Mouse (Mus musculus) CH12.LX (cell line): Measurements from ENCODE around the gene Tnrc6b. TPM values are rescaled to one million over a fixed set of nuclear protein-coding genes. Genes with fewer than 3 reads are reported as not detected.

Source experiments
- DNase-seq: peaks from one replicate; pipeline ENCODE4 v3.0.0-alpha.2; 2013; ENCODE audit errors: extremely low read depth
- H3K27ac ChIP-seq: 2 replicates; pipeline ENCODE4 v1.5.1; 2012; ENCODE audit warnings: low read depth, mild to moderate bottlenecking, control low read depth, moderate library complexity; ENCODE audit not compliant: insufficient read depth
- H3K27me3 ChIP-seq: replicated peaks from 2 replicates; pipeline ENCODE3; 2012; ENCODE audit warnings: inconsistent platforms
- H3K36me3 ChIP-seq, 2 experiments: replicated peaks in 1 of 2; 2 replicates each; pipeline versions ENCODE3 to v1.6.1; 2012; ENCODE audit warnings: inconsistent platforms in 1 of 2, low read length in 1 of 2, mild to moderate bottlenecking in 1 of 2, mixed read lengths in 1 of 2, moderate library complexity in 1 of 2; ENCODE audit not compliant: control insufficient read depth in 1 of 2, insufficient read depth in 1 of 2
- H3K4me1 ChIP-seq, 2 experiments: 2 replicates each; pipeline ENCODE4 v1.6.1; 2012; ENCODE audit warnings: inconsistent platforms in 1 of 2, moderate library complexity in 1 of 2; ENCODE audit not compliant: insufficient read depth in 2 of 2, control insufficient read depth in 1 of 2
- H3K4me2 ChIP-seq: 2 replicates; pipeline ENCODE4 v1.6.1; 2012; ENCODE audit warnings: low read depth, mild to moderate bottlenecking, control low read depth; ENCODE audit not compliant: poor library complexity, insufficient read depth, severe bottlenecking
- H3K4me3 ChIP-seq, 3 experiments: fragments of 150-350 bp in 1 of 3; sonication (generic) in 1 of 3; replicated peaks in 1 of 3; 2 replicates each; pipeline versions ENCODE3 to v1.5.1; 2011 to 2012; ENCODE audit warnings: low read depth in 2 of 3, low read length in 2 of 3, mild to moderate bottlenecking in 2 of 3, moderate library complexity in 2 of 3, control low read depth in 1 of 3, improper control_type of control experiment in 1 of 3, inconsistent platforms in 1 of 3, mixed read lengths in 1 of 3; ENCODE audit not compliant: poor library complexity in 1 of 3
- H3K79me2 ChIP-seq: replicated peaks from 2 replicates; pipeline ENCODE4 v1.6.1; 2012; ENCODE audit warnings: mild to moderate bottlenecking, moderate library complexity; ENCODE audit not compliant: control insufficient read depth, poor library complexity, insufficient read depth, severe bottlenecking; ENCODE audit errors: extremely low read depth
- H3K9ac ChIP-seq: 2 replicates; pipeline ENCODE4 v1.6.1; 2012; ENCODE audit warnings: low read depth, mild to moderate bottlenecking, control low read depth, moderate library complexity; ENCODE audit not compliant: insufficient read depth
- H3K9me3 ChIP-seq: replicated peaks from 2 replicates; pipeline ENCODE3; 2012; ENCODE audit warnings: low read length, inconsistent platforms, mixed read lengths
- BHLHE40 ChIP-seq: IDR thresholded peaks from 2 replicates; pipeline ENCODE4 v1.6.1; 2011; ENCODE audit warnings: mild to moderate bottlenecking, low read depth, low read length, improper control_type of control experiment
- CHD2 ChIP-seq: IDR thresholded peaks from 2 replicates; pipeline ENCODE4 v1.6.1; 2011; ENCODE audit warnings: low read length, improper control_type of control experiment
- E2F4 ChIP-seq: IDR thresholded peaks from 2 replicates; pipeline ENCODE4 v1.6.1; 2011; ENCODE audit warnings: low read depth, low read length, improper control_type of control experiment; ENCODE audit not compliant: insufficient replicate concordance
- ELF1 ChIP-seq: IDR thresholded peaks from 2 replicates; pipeline ENCODE4 v1.6.1; 2014; ENCODE audit warnings: low read depth, mild to moderate bottlenecking, inconsistent platforms, low read length, improper control_type of control experiment
- EP300 ChIP-seq: IDR thresholded peaks from 2 replicates; pipeline ENCODE4 v1.6.1; 2011; ENCODE audit warnings: low read length, improper control_type of control experiment
- ETS1 ChIP-seq: conservative IDR thresholded peaks from 2 replicates; pipeline ENCODE4 v1.6.1; 2012; ENCODE audit warnings: low read depth, mild to moderate bottlenecking, inconsistent platforms, low read length, improper control_type of control experiment, moderate library complexity
- GABPA ChIP-seq: IDR thresholded peaks from 2 replicates; pipeline ENCODE4 v1.6.1; 2012; ENCODE audit warnings: low read depth, low read length, improper control_type of control experiment, inconsistent platforms; ENCODE audit not compliant: insufficient replicate concordance
- IRF4 ChIP-seq: IDR thresholded peaks from 2 replicates; pipeline ENCODE4 v1.6.1; 2014; ENCODE audit warnings: low read depth, mild to moderate bottlenecking, inconsistent platforms, low read length, improper control_type of control experiment
- JUN ChIP-seq: IDR thresholded peaks from 2 replicates; pipeline ENCODE4 v1.6.1; 2011; ENCODE audit warnings: low read depth, mild to moderate bottlenecking, low read length, improper control_type of control experiment, moderate library complexity; ENCODE audit not compliant: insufficient read depth
- JUND ChIP-seq: conservative IDR thresholded peaks from 2 replicates; pipeline ENCODE4 v1.6.1; 2011; ENCODE audit warnings: low read depth, low read length, improper control_type of control experiment
- KAT2A ChIP-seq: IDR thresholded peaks from 2 replicates; pipeline ENCODE4 v1.6.1; 2012; ENCODE audit warnings: low read length, improper control_type of control experiment, inconsistent platforms; ENCODE audit not compliant: insufficient replicate concordance
- MEF2A ChIP-seq: IDR thresholded peaks from 2 replicates; pipeline ENCODE4 v1.6.1; 2014; ENCODE audit warnings: low read depth, mild to moderate bottlenecking, inconsistent platforms, low read length, improper control_type of control experiment, borderline replicate concordance
- MXI1 ChIP-seq: IDR thresholded peaks from 2 replicates; pipeline ENCODE4 v1.6.1; 2011; ENCODE audit warnings: mild to moderate bottlenecking, low read depth, low read length, improper control_type of control experiment
- MYC ChIP-seq: IDR thresholded peaks from 2 replicates; pipeline ENCODE4 v1.6.1; 2011; ENCODE audit warnings: low read depth, mild to moderate bottlenecking, improper control_type of control experiment, low read length
- POLR2A ChIP-seq: IDR thresholded peaks from 2 replicates; pipeline ENCODE4 v1.6.1; 2011; ENCODE audit warnings: low read depth, mild to moderate bottlenecking, improper control_type of control experiment, low read length
- POLR2AphosphoS2 ChIP-seq: IDR thresholded peaks from 2 replicates; pipeline ENCODE4 v1.6.1; 2011; ENCODE audit warnings: low read depth, low read length, improper control_type of control experiment
- RCOR1 ChIP-seq: conservative IDR thresholded peaks from 2 replicates; pipeline ENCODE4 v1.6.1; 2012; ENCODE audit warnings: low read depth, mild to moderate bottlenecking, inconsistent platforms, low read length, improper control_type of control experiment
- SIN3A ChIP-seq: IDR thresholded peaks from 2 replicates; pipeline ENCODE4 v1.6.1; 2012; ENCODE audit warnings: low read length, improper control_type of control experiment, inconsistent platforms
- SMC3 ChIP-seq: IDR thresholded peaks from 2 replicates; pipeline ENCODE4 v1.6.1; 2011; ENCODE audit warnings: low read depth, low read length, improper control_type of control experiment
- TBP ChIP-seq: conservative IDR thresholded peaks from 2 replicates; pipeline ENCODE4 v1.6.1; 2011; ENCODE audit warnings: low read depth, low read length, improper control_type of control experiment
- TCF12 ChIP-seq: IDR thresholded peaks from 2 replicates; pipeline ENCODE4 v1.6.1; 2014; ENCODE audit warnings: low read depth, mild to moderate bottlenecking, inconsistent platforms, low read length, improper control_type of control experiment
- UBTF ChIP-seq: IDR thresholded peaks from 2 replicates; pipeline ENCODE4 v1.6.1; 2012; ENCODE audit warnings: low read depth, mild to moderate bottlenecking, inconsistent platforms, low read length, improper control_type of control experiment, moderate library complexity
- ZC3H11A ChIP-seq: IDR thresholded peaks from 2 replicates; pipeline ENCODE4 v1.6.1; 2012; ENCODE audit warnings: low read depth, mild to moderate bottlenecking, inconsistent platforms, low read length, improper control_type of control experiment
- ZMIZ1 ChIP-seq: IDR thresholded peaks from 2 replicates; pipeline ENCODE4 v1.6.1; 2012; ENCODE audit warnings: low read depth, mild to moderate bottlenecking, inconsistent platforms, low read length, improper control_type of control experiment
- ZNF384 ChIP-seq: IDR thresholded peaks from 2 replicates; pipeline ENCODE4 v1.6.1; 2012; ENCODE audit warnings: low read depth, low read length, improper control_type of control experiment, inconsistent platforms
- dilution Hi-C: fragments of 300-500 bp; cut with MboI; formaldehyde crosslinking; loops from 2 replicates; pipeline ENCODE4 v1.14.3; 2020; ENCODE audit warnings: low sequenced_read_pairs; ENCODE audit not compliant: extremely low pct_unique_long_range_greater_than_20kb, extremely low pct_ligation_motif_present
- in situ Hi-C: fragments of 300-500 bp; cut with MboI; formaldehyde crosslinking; loops from 3 replicates; pipeline ENCODE4 v1.14.3; 2019; ENCODE audit warnings: low sequenced_read_pairs, low pct_ligation_motif_present, low pct_unique_long_range_greater_than_20kb, mixed read lengths
- polyA plus RNA-seq: library from polyadenylated mRNA; unstranded; fragments of >175 nt; gene quantifications from 2 replicates; pipeline ENCODE4 v1.2.1, GENCODE M21; 2012; ENCODE audit warnings: low read depth; ENCODE audit not compliant: insufficient read length
- total RNA-seq, 2 experiments: library from RNA; depleted of rRNA; stranded (reverse); fragments of 300-350 nt in 1 of 2; fragments of >200 nt in 1 of 2; gene quantifications; 2 replicates each; pipeline ENCODE4 v1.2.3; 2012 to 2014

Tnrc6b gene
- total and polyA plus RNA-seq, 3 experiments: 6.0 to 17.1 (median 16.1) TPM

GRCm38 (mm10) chr15:80969371-80969770, 258.3 kb downstream of the Tnrc6b start:
- Histone ChIP-seq H3K79me2 (no peaks in the 10 kb centered on the region), H3K4me1 (no peaks in the 10 kb centered on the region), H3K27me3 (no peaks in the 10 kb centered on the region), H3K9ac (no peak overlapping the region), H3K36me3 (peaks cover 53 to 70% of the 10 kb centered on the region in 2 experiments), H3K27ac (no peak overlapping the region), H3K4me2 (no peak overlapping the region), H3K9me3 (no peaks in the 10 kb centered on the region), H3K4me3 (no peak overlapping the region)
- in situ Hi-C loops: loop anchor here (25.0 kb wide), 1 partner anchor 707 kb away; the partner anchor contains the start of genes Atf4 and Rps19bp1
- dilution Hi-C loops: no loop called here
- DNase-seq: no peak
- TF ChIP-seq GABPA (no peak), ZC3H11A (no peak), KAT2A (no peak), JUN (no peak), ETS1 (no peak), TBP (no peak), EP300 (no peak), ELF1 (no peak), JUND (no peak), MYC (no peak), UBTF (no peak), MXI1 (no peak), SMC3 (no peak), IRF4 (no peak)

- peaks cover 4% of the 10 kb centered on the region; the same call in 1 of the 2 replicates for H3K79me2 ChIP-seq
- DNase-seq: no peak
- H3K9ac ChIP-seq: no peak overlapping the region
- H3K4me3 ChIP-seq: no peak overlapping the region
- in situ Hi-C loops: loop anchor here (25.0 kb wide), 1 partner anchor 712 kb away; the partner anchor contains the start of genes Atf4 and Rps19bp1
- no peaks in the 10 kb centered on the region for H3K27me3 ChIP-seq
- peaks cover 2 to 17% of the 10 kb centered on the region in 2 experiments; a peak in 3 of 4 replicates for H3K4me1 ChIP-seq
- no peak overlapping the region for H3K4me2 ChIP-seq
- H3K27ac ChIP-seq: no peak overlapping the region
- dilution Hi-C loops: no loop called here
- H3K36me3 ChIP-seq: peaks cover 12 to 26% of the 10 kb centered on the region in 2 experiments
- H3K9me3 ChIP-seq: no peaks in the 10 kb centered on the region
- no peak for TF ChIP-seq TCF12
- TF ChIP-seq CHD2: no peak
- TF ChIP-seq ZMIZ1: no peak
- TF ChIP-seq POLR2AphosphoS2: no peak
- TF ChIP-seq POLR2A: no peak
- TF ChIP-seq RCOR1: no peak
- no peak for TF ChIP-seq E2F4
- no peak for TF ChIP-seq BHLHE40
- TF ChIP-seq UBTF: no peak
- TF ChIP-seq SIN3A: no peak
- no peak for TF ChIP-seq ELF1
- TF ChIP-seq ZNF384: no peak
- TF ChIP-seq MEF2A: no peak
Observed at GRCm38 (mm10) chr15:80974311-80974710, 263.2 kb downstream of the Tnrc6b start.
